In the genomic region with DNA sequence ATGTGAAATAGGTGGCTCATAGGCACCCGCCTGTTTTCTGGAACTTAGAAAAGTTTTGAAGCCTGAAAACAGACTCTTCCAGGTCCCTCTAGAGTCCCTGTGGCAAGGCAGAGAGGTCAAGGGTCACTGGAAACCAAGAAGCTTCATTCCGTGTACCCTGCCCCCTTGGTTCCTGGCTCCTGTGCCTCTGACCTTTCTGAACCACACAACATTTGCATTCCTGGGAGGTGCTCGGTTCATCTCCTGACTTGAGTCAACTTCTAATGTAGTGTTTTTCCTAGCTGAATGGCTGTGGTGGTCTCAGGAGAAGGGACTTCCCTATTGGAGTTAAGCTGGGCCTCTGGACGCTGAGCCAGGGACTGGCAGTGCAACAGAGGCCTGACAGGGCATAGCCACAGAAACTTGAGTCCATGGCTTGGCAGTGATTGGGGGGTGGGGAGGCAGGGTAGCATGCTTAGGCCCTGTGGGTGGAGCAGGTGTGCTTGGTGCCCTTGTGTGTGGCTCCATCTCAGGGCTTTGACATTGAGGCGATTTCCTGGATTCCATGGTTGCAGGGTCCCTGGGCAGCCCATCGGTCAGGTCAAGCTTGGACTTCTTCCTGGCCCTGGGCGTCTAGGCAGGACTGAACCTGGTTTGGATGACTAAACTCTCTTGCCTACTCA, we compare ENCODE assay signal across 8 mouse cellular contexts. TPM values are rescaled to one million over a fixed set of nuclear protein-coding genes. Genes with fewer than 3 reads are reported as not detected.
DNase-seq lines count a peak whose midpoint lies in the region; ATAC-seq and TF ChIP-seq lines count a peak whose summit lies in the region.

No protein-coding gene starts in this region.

- no peaks in the 10 kb centered on the region for H3K36me3 ChIP-seq in embryonic facial prominence, embryonic 11.5 days (replicated peaks; ENCODE audit: control insufficient read depth, insufficient read depth, low read depth, low read length)
- peaks cover 6% of the 10 kb centered on the region for H3K36me3 ChIP-seq in intestine, embryonic 14.5 days (ENCODE audit: control insufficient read depth, insufficient read depth, low read length)
- no peaks in the 10 kb centered on the region for H3K36me3 ChIP-seq in macrophage (ENCODE audit: inconsistent target)

- ATAC-seq in embryonic facial prominence, embryonic 11.5 days (replicated peaks; ENCODE audit: insufficient number of reproducible peaks, low FRiP score, low TSS enrichment, low read depth), result no peak
- ATAC-seq in intestine, embryonic 14.5 days (replicated peaks; ENCODE audit: low FRiP score, low TSS enrichment, low read depth), result no peak

- no peak overlapping the region; the same call in 1 of the 2 replicates for H3K27ac ChIP-seq in left cerebral cortex, adult 2 months
- H3K27ac ChIP-seq in embryonic facial prominence, embryonic 11.5 days (replicated peaks; ENCODE audit: low read depth, low read length), result no peak overlapping the region
- H3K27ac ChIP-seq in intestine, embryonic 14.5 days (ENCODE audit: low read depth), result no peak overlapping the region
- H3K27ac ChIP-seq in macrophage, result no peak overlapping the region

- no peaks in the 10 kb centered on the region; the same call in 1 of the 2 replicates for H3K4me1 ChIP-seq in embryonic facial prominence, embryonic 11.5 days (ENCODE audit: control insufficient read depth, insufficient read depth, low read length)
- H3K4me1 ChIP-seq in intestine, embryonic 14.5 days (replicated peaks; ENCODE audit: control insufficient read depth, insufficient read depth, low read length), result peaks cover 23% of the 10 kb centered on the region

- no peak for TF ChIP-seq CTCF in left cerebral cortex, adult 2 months (IDR thresholded peaks at IDR 0.05)

- peak overlapping the region; percentile 77 for H3K4me3 ChIP-seq in left cerebral cortex, adult 2 months
- peak overlapping the region; percentile 79 for H3K4me3 ChIP-seq in embryonic facial prominence, embryonic 11.5 days (ENCODE audit: low read depth, low read length)
- peak overlapping the region; percentile 79 for H3K4me3 ChIP-seq in intestine, embryonic 14.5 days (ENCODE audit: low read depth, low read length)
- peak overlapping the region; percentile 42 for H3K4me3 ChIP-seq in macrophage (ENCODE audit: inconsistent target)

- H3K9ac ChIP-seq in embryonic facial prominence, embryonic 11.5 days (replicated peaks; ENCODE audit: low read length), result no peak overlapping the region; the same call in 1 of the 2 replicates
- H3K9ac ChIP-seq in intestine, embryonic 14.5 days (ENCODE audit: low read length), result peak overlapping the region; percentile 85

- WGBS in embryonic facial prominence, embryonic 11.5 days, result 55% methylated on average over 7 of the region's 7 CpGs
- WGBS in intestine, embryonic 14.5 days, result 60% methylated on average over 7 of the region's 7 CpGs
- 87% methylated on average over 7 of the region's 7 CpGs for WGBS in macrophage (ENCODE audit: missing documents)

- no peaks in the 10 kb centered on the region for H3K9me3 ChIP-seq in embryonic facial prominence, embryonic 11.5 days (replicated peaks; ENCODE audit: control insufficient read depth, low read length)
- no peaks in the 10 kb centered on the region for H3K9me3 ChIP-seq in intestine, embryonic 14.5 days (ENCODE audit: control insufficient read depth, low read length)

- peaks cover 47% of the 10 kb centered on the region for H3K79me2 ChIP-seq in macrophage (ENCODE audit: inconsistent target)

- no peak for DNase-seq in left cerebral cortex, adult 2 months (ENCODE audit: extremely low spot score in 1 of 2, low spot score in 2 of 2)
- no peak for DNase-seq in left cerebral cortex, adult 18-20 months (ENCODE audit: low spot score in 2 of 2)
- no peak for DNase-seq in embryonic facial prominence, embryonic 11.5 days (ENCODE audit: low spot score)
- DNase-seq in intestine, embryonic 14.5 days (ENCODE audit: low spot score), result no peak
- DNase-seq in natural killer cell, adult 2 months (ENCODE audit: low spot score in 2 of 2), result no peak
- no peak for DNase-seq in layer of hippocampus, postnatal 25 days (ENCODE audit: extremely low spot score in 1 of 2, low spot score in 1 of 2)
- DNase-seq in layer of hippocampus, adult 9-11 months, result no peak

- H3K4me2 ChIP-seq in embryonic facial prominence, embryonic 11.5 days (ENCODE audit: low read depth, low read length), result peak overlapping the region; percentile 90
- peak overlapping the region; percentile 95 for H3K4me2 ChIP-seq in intestine, embryonic 14.5 days (ENCODE audit: low read length)

- H3K27me3 ChIP-seq in embryonic facial prominence, embryonic 11.5 days (ENCODE audit: control insufficient read depth, insufficient read depth, low read length), result no peaks in the 10 kb centered on the region
- no peaks in the 10 kb centered on the region for H3K27me3 ChIP-seq in intestine, embryonic 14.5 days (replicated peaks; ENCODE audit: control insufficient read depth, insufficient read depth, low read length)

- intact Hi-C loops in left cerebral cortex, adult 2 months (cut with DNase I), result no loop called here

RNA-seq across cellular contexts. Expression of a gene that starts 1.4 kb away (rescaled TPM):
- total RNA-seq in left cerebral cortex, adult 2 months (2021), result 10 to 100 TPM; 94.0 to 96.3 TPM
- total RNA-seq in left cerebral cortex, adult 18-20 months (2021), result 10 to 100 TPM; 88.0 to 96.3 TPM
- polyA plus RNA-seq in embryonic facial prominence, embryonic 11.5 days (2014; fragmentation: Nextera tagmentation; extraction: Ambion mirVana), result 6.8 and 7.7 TPM in 2 replicates
- 7.3 and 7.8 TPM in 2 replicates for polyA plus RNA-seq in intestine, embryonic 14.5 days (2014; fragmentation: Nextera tagmentation; extraction: Ambion mirVana)
- 100 to 1,000 TPM in 3 of 26 experiments, 10 to 100 TPM in 23; 41.8 to 114 (median 62.1) TPM for total RNA-seq in macrophage (2018; cell fraction: chromatin; rRNA removed)
- total RNA-seq in macrophage (2018; cell fraction: cytosol; rRNA removed), result 10 to 100 TPM in 1 of 26 experiments, 1 to 10 TPM in 25; 5.1 to 10.0 (median 7.4) TPM
- total RNA-seq in macrophage (2018; cell fraction: nucleus; rRNA removed), result 10 to 100 TPM; 15.3 to 77.7 (median 37.6) TPM
- polyA plus RNA-seq in macrophage (2018), result 6.2 to 13.8 TPM (median 12.2 TPM) in 3 replicates
- total RNA-seq in layer of hippocampus, postnatal 25 days (2021), result 10 to 100 TPM; 75.6 to 77.2 TPM

RNA-seq across cellular contexts. Expression of a gene that starts 9.1 kb away (rescaled TPM):
- 1 to 10 TPM; 5.9 to 8.0 TPM for total RNA-seq in left cerebral cortex, adult 2 months (2021)
- total RNA-seq in left cerebral cortex, adult 18-20 months (2021), result 1 to 10 TPM; 6.2 to 7.3 TPM
- 34.4 and 38.2 TPM in 2 replicates for polyA plus RNA-seq in embryonic facial prominence, embryonic 11.5 days (2014; fragmentation: Nextera tagmentation; extraction: Ambion mirVana)
- 60.0 and 73.3 TPM in 2 replicates for polyA plus RNA-seq in intestine, embryonic 14.5 days (2014; fragmentation: Nextera tagmentation; extraction: Ambion mirVana)
- 10 to 100 TPM in 3 of 26 experiments, 1 to 10 TPM in 12, under 1 TPM in 1, not detected in 10; 0.86 to 24.8 (median 2.9) TPM for total RNA-seq in macrophage (2018; cell fraction: chromatin; rRNA removed)
- under 1 TPM in 20 of 26 experiments, not detected in 6; 0.04 to 0.84 (median 0.25) TPM for total RNA-seq in macrophage (2018; cell fraction: cytosol; rRNA removed)
- 1 to 10 TPM in 11 of 26 experiments, under 1 TPM in 4, not detected in 11; 0.23 to 4.1 (median 1.5) TPM for total RNA-seq in macrophage (2018; cell fraction: nucleus; rRNA removed)
- polyA plus RNA-seq in macrophage (2018), result 0.19 to 1.1 TPM (median 0.32 TPM) in 3 replicates
- 1 to 10 TPM; 7.5 to 7.7 TPM for total RNA-seq in layer of hippocampus, postnatal 25 days (2021)

RNA-seq across cellular contexts. Expression of a gene that starts 14.6 kb away (rescaled TPM):
- total RNA-seq in left cerebral cortex, adult 2 months (2021), result under 1 TPM; 0.23 to 0.30 TPM
- under 1 TPM; 0.23 TPM for total RNA-seq in left cerebral cortex, adult 18-20 months (2021)
- polyA plus RNA-seq in embryonic facial prominence, embryonic 11.5 days (2014; fragmentation: Nextera tagmentation; extraction: Ambion mirVana), result 0.15 and 0.27 TPM in 2 replicates
- polyA plus RNA-seq in intestine, embryonic 14.5 days (2014; fragmentation: Nextera tagmentation; extraction: Ambion mirVana), result 0.38 and 0.43 TPM in 2 replicates
- 1 to 10 TPM in 18 of 26 experiments, under 1 TPM in 8; 0.40 to 4.2 (median 1.7) TPM for total RNA-seq in macrophage (2018; cell fraction: chromatin; rRNA removed)
- total RNA-seq in macrophage (2018; cell fraction: cytosol; rRNA removed), result under 1 TPM in 25 of 26 experiments, not detected in 1; 0.05 to 0.42 (median 0.18) TPM
- total RNA-seq in macrophage (2018; cell fraction: nucleus; rRNA removed), result 1 to 10 TPM in 17 of 26 experiments, under 1 TPM in 9; 0.20 to 3.2 (median 1.2) TPM
- polyA plus RNA-seq in macrophage (2018), result 0.04 to 0.11 TPM in 2 of 3 replicates, not detected in the other
- under 1 TPM; 0.31 to 0.32 TPM for total RNA-seq in layer of hippocampus, postnatal 25 days (2021)

RNA-seq across cellular contexts. Expression of a gene that starts 17.5 kb away (rescaled TPM):
- 100 to 1,000 TPM in 1 of 2 experiments, 10 to 100 TPM in 1; 98.5 to 101 TPM for total RNA-seq in left cerebral cortex, adult 2 months (2021)
- 100 to 1,000 TPM; 103 to 110 TPM for total RNA-seq in left cerebral cortex, adult 18-20 months (2021)
- 121 and 123 TPM in 2 replicates for polyA plus RNA-seq in embryonic facial prominence, embryonic 11.5 days (2014; fragmentation: Nextera tagmentation; extraction: Ambion mirVana)
- 133 and 151 TPM in 2 replicates for polyA plus RNA-seq in intestine, embryonic 14.5 days (2014; fragmentation: Nextera tagmentation; extraction: Ambion mirVana)
- 10 to 100 TPM in 19 of 26 experiments, 1 to 10 TPM in 7; 2.1 to 29.2 (median 13.1) TPM for total RNA-seq in macrophage (2018; cell fraction: chromatin; rRNA removed)
- total RNA-seq in macrophage (2018; cell fraction: cytosol; rRNA removed), result 10 to 100 TPM; 59.0 to 90.2 (median 74.0) TPM
- total RNA-seq in macrophage (2018; cell fraction: nucleus; rRNA removed), result 10 to 100 TPM in 25 of 26 experiments, 1 to 10 TPM in 1; 9.5 to 37.7 (median 21.3) TPM
- 66.8 to 92.5 TPM (median 68.1 TPM) in 3 replicates for polyA plus RNA-seq in macrophage (2018)
- total RNA-seq in layer of hippocampus, postnatal 25 days (2021), result 100 to 1,000 TPM in 1 of 2 experiments, 10 to 100 TPM in 1; 95.9 to 105 TPM

RNA-seq across cellular contexts. Expression of a gene that starts 20.7 kb away (rescaled TPM):
- 10 to 100 TPM; 21.7 to 28.9 TPM for total RNA-seq in left cerebral cortex, adult 2 months (2021)
- total RNA-seq in left cerebral cortex, adult 18-20 months (2021), result 10 to 100 TPM; 23.1 to 33.8 TPM
- polyA plus RNA-seq in embryonic facial prominence, embryonic 11.5 days (2014; fragmentation: Nextera tagmentation; extraction: Ambion mirVana), result 18.3 and 21.1 TPM in 2 replicates
- 20.5 and 21.4 TPM in 2 replicates for polyA plus RNA-seq in intestine, embryonic 14.5 days (2014; fragmentation: Nextera tagmentation; extraction: Ambion mirVana)
- total RNA-seq in macrophage (2018; cell fraction: chromatin; rRNA removed), result 10 to 100 TPM in 3 of 26 experiments, 1 to 10 TPM in 22, under 1 TPM in 1; 1.00 to 11.7 (median 4.3) TPM
- 10 to 100 TPM in 14 of 26 experiments, 1 to 10 TPM in 12; 4.4 to 14.1 (median 10.2) TPM for total RNA-seq in macrophage (2018; cell fraction: cytosol; rRNA removed)
- 10 to 100 TPM in 8 of 26 experiments, 1 to 10 TPM in 18; 2.6 to 13.2 (median 6.2) TPM for total RNA-seq in macrophage (2018; cell fraction: nucleus; rRNA removed)
- 6.6 to 11.4 TPM (median 8.7 TPM) in 3 replicates for polyA plus RNA-seq in macrophage (2018)
- 10 to 100 TPM; 29.7 to 33.0 TPM for total RNA-seq in layer of hippocampus, postnatal 25 days (2021)
